Mouse (Mus musculus): ENCODE data around the gene Upb1. TPM values are rescaled to one million over a fixed set of nuclear protein-coding genes. Genes with fewer than 3 reads are reported as not detected.

Gene Upb1
- polyA plus RNA-seq, 1 experiment from 2014 or later = 0.52 TPM

DNA sequence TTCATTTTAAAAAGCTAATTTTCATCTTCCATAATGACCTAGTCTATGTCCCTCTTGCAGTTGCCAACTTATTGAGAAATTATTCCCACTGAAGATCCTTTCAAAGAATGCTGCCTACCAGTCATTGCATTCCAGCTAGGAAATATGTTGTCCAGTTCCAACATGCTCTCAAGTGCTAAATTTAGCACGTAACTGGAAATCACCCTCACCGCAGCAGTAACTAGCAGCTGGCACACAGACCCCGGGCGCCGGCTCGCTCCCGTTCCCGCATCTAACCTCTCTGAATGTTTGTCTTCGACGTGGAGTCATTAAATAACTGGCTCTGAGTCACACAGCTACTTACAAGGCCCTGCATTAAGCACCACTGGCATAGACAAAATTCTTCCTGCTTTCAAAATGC lies 22.2 kb upstream of the Upb1 start:
- Histone ChIP-seq H3K27me3 (replicated peaks; ENCODE audit: control insufficient read depth, insufficient read depth, low read length) (no peaks in the 10 kb centered on the region), H3K4me1 (replicated peaks; ENCODE audit: control insufficient read depth, insufficient read depth, low read length) (no peaks in the 10 kb centered on the region), H3K9ac (ENCODE audit: low read depth, low read length) (no peak overlapping the region), H3K4me3 (ENCODE audit: low read depth, low read length) (no peak overlapping the region), H3K36me3 (ENCODE audit: control insufficient read depth, insufficient read depth) (no peaks in the 10 kb centered on the region), H3K27ac (ENCODE audit: low read depth, low read length) (no peak overlapping the region), H3K9me3 (ENCODE audit: control insufficient read depth) (no peaks in the 10 kb centered on the region), H3K4me2 (replicated peaks; ENCODE audit: low read depth) (no peak overlapping the region)
- no peak for TF ChIP-seq CTCF (IDR thresholded peaks at IDR 0.05; ENCODE audit: low read depth)
- no peak for ATAC-seq
- WGBS = 73% methylated on average over 10 of the region's 10 CpGs

DNA sequence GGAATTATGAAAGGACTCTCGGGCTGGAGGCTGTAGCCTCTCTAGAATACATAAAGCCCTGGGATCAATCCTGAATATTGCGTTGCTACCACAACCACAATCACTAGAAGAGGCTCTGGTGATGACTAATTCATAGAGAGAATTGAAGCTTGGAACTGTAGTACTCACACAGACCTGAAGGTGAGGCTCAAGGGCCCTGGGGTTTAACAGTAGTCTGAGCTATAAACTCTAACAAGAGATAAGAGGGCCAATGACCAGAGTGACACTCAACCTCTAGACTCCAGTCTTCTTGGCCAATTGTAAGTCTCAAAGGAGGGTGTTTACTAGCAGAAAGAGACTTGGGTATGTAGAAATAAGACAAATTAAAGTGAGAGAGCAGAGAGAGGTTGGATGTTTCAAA lies 10.8 kb upstream of the Upb1 start:
- TF ChIP-seq CTCF (IDR thresholded peaks at IDR 0.05; ENCODE audit: low read depth) = peak; percentile 75
- Histone ChIP-seq H3K27me3 (replicated peaks; ENCODE audit: control insufficient read depth, insufficient read depth, low read length) (no peaks in the 10 kb centered on the region), H3K4me3 (ENCODE audit: low read depth, low read length) (no peak overlapping the region), H3K9ac (ENCODE audit: low read depth, low read length) (no peak overlapping the region), H3K4me1 (replicated peaks; ENCODE audit: control insufficient read depth, insufficient read depth, low read length) (0 out of 2 replicates have a peak, but pooled peaks cover 4% of the 10 kb centered on the region), H3K9me3 (ENCODE audit: control insufficient read depth) (0 out of 2 replicates have a peak, but pooled peaks cover 3% of the 10 kb centered on the region), H3K27ac (ENCODE audit: low read depth, low read length) (no peak overlapping the region), H3K36me3 (ENCODE audit: control insufficient read depth, insufficient read depth) (no peaks in the 10 kb centered on the region), H3K4me2 (replicated peaks; ENCODE audit: low read depth) (no peak overlapping the region)
- ATAC-seq = 0 out of 2 replicates have a peak, but pooled peaks have one; percentile 53
- 82% methylated on average over 2 of the region's 2 CpGs for WGBS

DNA sequence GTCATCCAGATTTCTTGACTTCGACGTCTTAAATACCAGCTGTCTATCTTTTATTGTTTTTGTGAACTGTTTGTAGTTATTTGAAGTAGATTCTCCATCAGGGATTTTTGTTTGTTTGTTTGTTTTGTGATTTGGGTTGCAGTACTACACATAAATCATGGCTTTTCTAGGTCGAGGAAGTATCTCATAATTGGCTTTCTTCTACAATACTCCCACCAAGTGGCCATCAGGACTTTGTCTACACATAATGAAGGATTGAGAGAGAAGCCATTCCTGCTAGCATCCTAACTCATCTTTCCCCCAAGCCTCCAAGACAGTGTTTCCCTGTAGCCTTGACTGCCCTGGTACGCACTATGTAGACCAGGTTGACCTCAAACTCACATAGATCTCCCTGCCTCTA lies 10.1 kb upstream of the Upb1 start:
- Histone ChIP-seq H3K36me3 (ENCODE audit: control insufficient read depth, insufficient read depth) (no peaks in the 10 kb centered on the region), H3K4me3 (ENCODE audit: low read depth, low read length) (no peak overlapping the region), H3K4me1 (replicated peaks; ENCODE audit: control insufficient read depth, insufficient read depth, low read length) (0 out of 2 replicates have a peak, but pooled peaks cover 4% of the 10 kb centered on the region), H3K27ac (ENCODE audit: low read depth, low read length) (no peak overlapping the region), H3K27me3 (replicated peaks; ENCODE audit: control insufficient read depth, insufficient read depth, low read length) (no peaks in the 10 kb centered on the region), H3K4me2 (replicated peaks; ENCODE audit: low read depth) (no peak overlapping the region), H3K9me3 (ENCODE audit: control insufficient read depth) (0 out of 2 replicates have a peak, but pooled peaks cover 3% of the 10 kb centered on the region), H3K9ac (ENCODE audit: low read depth, low read length) (no peak overlapping the region)
- WGBS = 89% methylated on average over 4 of the region's 4 CpGs
- TF ChIP-seq CTCF (IDR thresholded peaks at IDR 0.05; ENCODE audit: low read depth) = peak; percentile 49
- ATAC-seq = no peak

DNA sequence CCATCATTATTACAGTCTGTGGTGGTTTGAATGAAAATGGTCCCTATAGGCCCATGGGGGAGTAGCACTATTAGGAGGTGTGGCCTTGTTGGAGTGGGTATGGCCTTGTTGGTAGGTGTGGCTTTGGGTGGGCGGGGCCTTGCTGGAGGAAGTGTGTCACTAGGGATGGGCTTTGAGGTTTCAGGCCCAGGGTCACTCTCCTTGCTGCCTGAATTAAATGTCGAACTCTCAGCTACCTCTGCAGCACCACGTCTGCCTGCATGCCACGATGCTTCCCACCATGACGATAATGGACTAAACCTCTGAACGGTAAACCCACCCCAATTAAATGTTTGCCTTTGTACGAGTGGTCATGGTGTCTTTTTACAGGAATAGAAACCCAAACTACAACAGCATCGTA lies 6.1 kb upstream of the Upb1 start:
- Histone ChIP-seq H3K9me3 (ENCODE audit: control insufficient read depth) (no peaks in the 10 kb centered on the region), H3K4me1 (replicated peaks; ENCODE audit: control insufficient read depth, insufficient read depth, low read length) (0 out of 2 replicates have a peak, but pooled peaks cover 4% of the 10 kb centered on the region), H3K4me3 (ENCODE audit: low read depth, low read length) (no peak overlapping the region), H3K27me3 (replicated peaks; ENCODE audit: control insufficient read depth, insufficient read depth, low read length) (no peaks in the 10 kb centered on the region), H3K4me2 (replicated peaks; ENCODE audit: low read depth) (no peak overlapping the region), H3K27ac (ENCODE audit: low read depth, low read length) (no peak overlapping the region), H3K9ac (ENCODE audit: low read depth, low read length) (no peak overlapping the region), H3K36me3 (ENCODE audit: control insufficient read depth, insufficient read depth) (no peaks in the 10 kb centered on the region)
- ATAC-seq = no peak
- TF ChIP-seq CTCF (IDR thresholded peaks at IDR 0.05; ENCODE audit: low read depth) = no peak
- WGBS = 87% methylated on average over 8 of the region's 8 CpGs

DNA sequence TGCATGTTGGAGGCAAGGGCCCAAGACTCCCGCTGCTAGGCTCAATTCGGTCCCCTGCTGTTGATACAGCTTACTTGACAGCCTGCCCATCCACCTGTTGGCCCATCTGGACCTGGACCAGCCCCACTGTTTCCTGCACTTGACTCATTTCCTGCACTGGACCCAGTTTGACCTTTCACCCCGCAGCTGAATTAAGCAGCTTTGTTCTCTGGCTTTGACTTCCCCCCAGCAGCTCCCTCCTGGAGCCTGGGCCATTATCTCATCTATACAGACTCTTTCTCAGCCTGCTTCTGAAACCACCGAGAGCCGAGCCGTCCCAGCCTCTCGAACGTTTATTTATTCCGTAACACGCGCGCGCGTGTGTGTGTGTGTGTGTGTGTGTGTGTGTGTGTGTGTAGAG lies 3.9 kb upstream of the Upb1 start:
- no peak for ATAC-seq

DNA sequence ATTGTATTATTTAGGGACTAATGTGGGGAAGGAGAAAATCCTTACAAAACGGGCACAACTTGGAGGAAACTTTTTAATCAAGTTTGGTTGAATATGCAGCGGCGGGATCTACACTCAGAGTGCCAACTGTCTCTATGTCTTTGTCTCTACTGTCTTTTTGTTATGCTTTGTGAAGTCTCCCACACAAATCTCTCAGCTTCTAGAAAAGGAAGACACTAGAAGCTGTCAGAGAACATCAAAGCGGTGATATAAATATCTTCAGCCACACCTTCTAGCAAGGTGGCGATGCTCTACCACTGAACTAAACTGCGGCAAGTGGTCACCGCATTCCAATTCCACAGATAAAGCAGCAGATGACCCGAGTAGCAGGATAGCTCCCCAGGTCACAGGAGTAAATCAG lies 5.0 kb downstream of the Upb1 start:
- H3K4me1 ChIP-seq (replicated peaks; ENCODE audit: control insufficient read depth, insufficient read depth, low read length) = no peaks in the 10 kb centered on the region
- no peak overlapping the region for H3K27ac ChIP-seq (ENCODE audit: low read depth, low read length)
- 82% methylated on average over 8 of the region's 8 CpGs for WGBS
- H3K27me3 ChIP-seq (replicated peaks; ENCODE audit: control insufficient read depth, insufficient read depth, low read length) = no peaks in the 10 kb centered on the region
- H3K9me3 ChIP-seq (ENCODE audit: control insufficient read depth) = no peaks in the 10 kb centered on the region
- no peak overlapping the region for H3K4me2 ChIP-seq (replicated peaks; ENCODE audit: low read depth)
- no peak overlapping the region for H3K9ac ChIP-seq (ENCODE audit: low read depth, low read length)
- no peaks in the 10 kb centered on the region for H3K36me3 ChIP-seq (ENCODE audit: control insufficient read depth, insufficient read depth)
- TF ChIP-seq CTCF (IDR thresholded peaks at IDR 0.05; ENCODE audit: low read depth) = no peak
- H3K4me3 ChIP-seq (ENCODE audit: low read depth, low read length) = no peak overlapping the region
- ATAC-seq = no peak

More for the DNA sequence above, 3.9 kb upstream of the Upb1 start:
- no peak overlapping the region for H3K4me2 ChIP-seq (replicated peaks; ENCODE audit: low read depth)
- 40% methylated on average over 14 of the region's 14 CpGs for WGBS
- H3K4me3 ChIP-seq (ENCODE audit: low read depth, low read length) = no peak overlapping the region
- H3K27me3 ChIP-seq (replicated peaks; ENCODE audit: control insufficient read depth, insufficient read depth, low read length) = no peaks in the 10 kb centered on the region
- TF ChIP-seq CTCF (IDR thresholded peaks at IDR 0.05; ENCODE audit: low read depth) = no peak
- no peak overlapping the region for H3K9ac ChIP-seq (ENCODE audit: low read depth, low read length)
- H3K27ac ChIP-seq (ENCODE audit: low read depth, low read length) = no peak overlapping the region
- H3K4me1 ChIP-seq (replicated peaks; ENCODE audit: control insufficient read depth, insufficient read depth, low read length) = no peaks in the 10 kb centered on the region
- H3K9me3 ChIP-seq (ENCODE audit: control insufficient read depth) = no peaks in the 10 kb centered on the region
- H3K36me3 ChIP-seq (ENCODE audit: control insufficient read depth, insufficient read depth) = no peaks in the 10 kb centered on the region

DNA sequence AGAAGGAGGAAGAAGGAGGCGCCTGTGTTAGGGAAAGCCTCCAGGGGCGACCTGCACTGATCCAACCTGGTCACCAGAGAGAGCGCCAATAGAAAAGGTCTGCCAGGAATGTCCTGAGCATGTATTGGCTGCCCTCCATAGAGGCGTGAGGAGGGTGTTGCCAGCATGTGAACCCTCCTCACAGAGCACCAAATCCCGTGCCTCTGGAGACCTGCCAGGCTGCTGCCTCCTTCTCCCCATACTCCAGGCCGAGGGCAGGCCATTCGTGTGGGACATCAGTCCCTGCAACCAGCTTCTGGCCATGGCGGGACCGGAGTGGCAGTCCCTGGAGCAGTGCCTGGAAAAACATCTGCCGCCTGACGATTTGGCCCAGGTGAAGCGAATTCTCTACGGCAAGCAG lies 5.8 kb downstream of the Upb1 start:
- no peaks in the 10 kb centered on the region for H3K36me3 ChIP-seq (ENCODE audit: control insufficient read depth, insufficient read depth)
- no peak overlapping the region for H3K9ac ChIP-seq (ENCODE audit: low read depth, low read length)
- H3K4me1 ChIP-seq (replicated peaks; ENCODE audit: control insufficient read depth, insufficient read depth, low read length) = no peaks in the 10 kb centered on the region
- TF ChIP-seq CTCF (IDR thresholded peaks at IDR 0.05; ENCODE audit: low read depth) = no peak
- 52% methylated on average over 13 of the region's 13 CpGs for WGBS
- H3K4me2 ChIP-seq (replicated peaks; ENCODE audit: low read depth) = no peak overlapping the region
- no peaks in the 10 kb centered on the region for H3K9me3 ChIP-seq (ENCODE audit: control insufficient read depth)
- ATAC-seq = peak; percentile 16; the same call in 1 of the 2 replicates
- H3K4me3 ChIP-seq (ENCODE audit: low read depth, low read length) = no peak overlapping the region
- no peaks in the 10 kb centered on the region for H3K27me3 ChIP-seq (replicated peaks; ENCODE audit: control insufficient read depth, insufficient read depth, low read length)
- no peak overlapping the region for H3K27ac ChIP-seq (ENCODE audit: low read depth, low read length)
